Mouse (Mus musculus): Measurements from ENCODE around the gene Ecd.

- TF ChIP-seq MAX (IDR thresholded peaks at IDR 0.05; ENCODE audit: low read depth) (no peak), MYOD1 (IDR thresholded peaks at IDR 0.05; ENCODE audit: control insufficient read depth in 1 of 3, insufficient read length in 2 of 3, low read depth in 2 of 3) (no peak)
These were observed 32.8 kb downstream of the Ecd start for GRCm38 (mm10) chr14:20315137-20315536.
